Mouse (Mus musculus) myocyte (in vitro differentiated cells): ENCODE results near the gene Vwa5b1. TPM values are rescaled to one million over a fixed set of nuclear protein-coding genes. Genes with fewer than 3 reads are reported as not detected.

Experiments
- H3K27me3 ChIP-seq: one replicate; pipeline ENCODE4 v1.6.1; 2011; ENCODE audit not compliant: control insufficient read depth, insufficient read depth, insufficient read length
- H3K36me3 ChIP-seq: one replicate; pipeline ENCODE4 v1.6.1; 2011; ENCODE audit not compliant: control insufficient read depth, insufficient read depth
- H3K4me2 ChIP-seq: one replicate; pipeline ENCODE4 v1.6.1; 2011; ENCODE audit warnings: low read depth, control low read depth
- H3K4me3 ChIP-seq: one replicate; pipeline ENCODE4 v1.5.1; 2011; ENCODE audit warnings: mild to moderate bottlenecking, control low read depth, moderate library complexity
- H3K79me2 ChIP-seq: one replicate; pipeline ENCODE4 v1.6.1; 2011; ENCODE audit not compliant: control insufficient read depth, insufficient read depth
- H3ac ChIP-seq: one replicate; pipeline ENCODE4 v1.6.1; 2011; ENCODE audit not compliant: control insufficient read depth, insufficient read length
- CEBPB ChIP-seq: IDR thresholded peaks from 2 replicates; pipeline ENCODE4 v1.6.1; 2011; ENCODE audit warnings: mild to moderate bottlenecking, moderate library complexity; ENCODE audit not compliant: poor library complexity, insufficient read depth, severe bottlenecking
- E2F4 ChIP-seq: IDR thresholded peaks from one replicate; pipeline ENCODE4 v1.6.1; 2011; ENCODE audit warnings: mild to moderate bottlenecking, control low read depth, moderate library complexity; ENCODE audit not compliant: insufficient read depth
- MAX ChIP-seq: IDR thresholded peaks from one replicate; pipeline ENCODE4 v1.6.1; 2011; ENCODE audit warnings: low read depth, mild to moderate bottlenecking, control low read depth
- MYOD1 ChIP-seq, 3 experiments: IDR thresholded peaks; one replicate each; pipeline ENCODE4 v1.6.1; 2011; ENCODE audit warnings: control low read depth in 2 of 3, low read depth in 2 of 3, mild to moderate bottlenecking in 2 of 3, moderate library complexity in 1 of 3; ENCODE audit not compliant: insufficient read length in 2 of 3, control insufficient read depth in 1 of 3
- MYOG ChIP-seq, 3 experiments: IDR thresholded peaks; one replicate each; pipeline ENCODE4 v1.6.1; 2011; ENCODE audit warnings: control low read depth in 2 of 3, low read depth in 2 of 3, mild to moderate bottlenecking in 2 of 3; ENCODE audit not compliant: insufficient read length in 2 of 3, control insufficient read depth in 1 of 3, insufficient read depth in 1 of 3
- POLR2A ChIP-seq: IDR thresholded peaks from one replicate; pipeline ENCODE4 v1.6.1; 2011; ENCODE audit warnings: low read depth, mild to moderate bottlenecking, control low read depth, moderate library complexity; ENCODE audit not compliant: insufficient read length
- POLR2AphosphoS2 ChIP-seq: IDR thresholded peaks from one replicate; pipeline ENCODE4 v1.6.1; 2011; ENCODE audit warnings: low read depth, control low read depth; ENCODE audit not compliant: insufficient read length
- REST ChIP-seq: IDR thresholded peaks from one replicate; pipeline ENCODE4 v1.6.1; 2011; ENCODE audit warnings: mild to moderate bottlenecking, control low read depth, moderate library complexity; ENCODE audit not compliant: insufficient read depth, insufficient read length
- SRF ChIP-seq: IDR thresholded peaks from one replicate; pipeline ENCODE4 v1.6.1; 2011; ENCODE audit warnings: low read depth; ENCODE audit not compliant: control insufficient read depth, insufficient read length
- TCF12 ChIP-seq: IDR thresholded peaks from one replicate; pipeline ENCODE4 v1.6.1; 2011; ENCODE audit warnings: mild to moderate bottlenecking, control low read depth; ENCODE audit not compliant: poor library complexity, insufficient read depth, severe bottlenecking
- TCF3 ChIP-seq: IDR thresholded peaks from one replicate; pipeline ENCODE4 v1.6.1; 2011; ENCODE audit warnings: low read depth, control low read depth; ENCODE audit not compliant: insufficient read length
- USF1 ChIP-seq: IDR thresholded peaks from one replicate; pipeline ENCODE4 v1.6.1; 2011; ENCODE audit warnings: low read depth, mild to moderate bottlenecking, control low read depth, moderate library complexity
- polyA plus RNA-seq: library from polyadenylated mRNA; unstranded; fragments of >200 nt; fragmentation: generic; extraction: Trizol; gene quantifications from one replicate; pipeline ENCODE4 v1.2.1, GENCODE M21; 2012; ENCODE audit warnings: missing spikeins

The Vwa5b1 gene
- polyA plus RNA-seq, 1 experiment: not detected

- H3K27me3 ChIP-seq: peaks cover 15% of the 10 kb centered on the region
- no peak overlapping the region for H3K4me2 ChIP-seq
- H3K4me3 ChIP-seq: no peak overlapping the region
- H3K36me3 ChIP-seq: no peaks in the 10 kb centered on the region
- TF ChIP-seq CEBPB: no peak
- no peak for TF ChIP-seq E2F4
- no peak for TF ChIP-seq MYOD1 (IDR thresholded peaks at IDR 0.05; ENCODE audit: control insufficient read depth in 1 of 3, insufficient read length in 2 of 3, low read depth in 2 of 3)
- TF ChIP-seq POLR2A: no peak
- TF ChIP-seq TCF12: no peak
- TF ChIP-seq SRF: no peak
- no peaks in the 10 kb centered on the region for H3K79me2 ChIP-seq
- no peak overlapping the region for H3ac ChIP-seq
Observed at GRCm38 (mm10) chr4:138672160-138672559, 36.5 kb upstream of the Vwa5b1 start.

- H3K4me2 ChIP-seq: no peak overlapping the region
- no peak for TF ChIP-seq POLR2A
- TF ChIP-seq TCF3: no peak
- no peak for TF ChIP-seq SRF
- TF ChIP-seq CEBPB: no peak
- TF ChIP-seq MYOD1 (IDR thresholded peaks at IDR 0.05; ENCODE audit: control insufficient read depth in 1 of 3, insufficient read length in 2 of 3, low read depth in 2 of 3): no peak
- no peak for TF ChIP-seq USF1
Observed at GRCm38 (mm10) chr4:138670093-138670889, 34.6 kb upstream of the Vwa5b1 start.

GRCm38 (mm10) chr4:138666521-138666920 lies 30.8 kb upstream of the Vwa5b1 start:
- no peak overlapping the region for H3K4me3 ChIP-seq
- H3ac ChIP-seq: no peak overlapping the region
- TF ChIP-seq REST (no peak), E2F4 (no peak), MYOG (IDR thresholded peaks at IDR 0.05; ENCODE audit: control insufficient read depth in 1 of 3, insufficient read depth in 1 of 3, insufficient read length in 2 of 3, low read depth in 2 of 3) (no peak), TCF3 (no peak), CEBPB (no peak), USF1 (no peak)
- H3K79me2 ChIP-seq: no peaks in the 10 kb centered on the region
- H3K27me3 ChIP-seq: peaks cover 13% of the 10 kb centered on the region
- no peak overlapping the region for H3K4me2 ChIP-seq
- H3K36me3 ChIP-seq: no peaks in the 10 kb centered on the region

More at GRCm38 (mm10) chr4:138670093-138670889, 34.6 kb upstream of the Vwa5b1 start:
- no peak overlapping the region for H3ac ChIP-seq
- H3K27me3 ChIP-seq: peaks cover 15% of the 10 kb centered on the region
- no peaks in the 10 kb centered on the region for H3K36me3 ChIP-seq
- no peak overlapping the region for H3K4me3 ChIP-seq
- no peaks in the 10 kb centered on the region for H3K79me2 ChIP-seq

- no peak for TF ChIP-seq SRF
- TF ChIP-seq TCF3: no peak
- Histone ChIP-seq H3K79me2 (no peaks in the 10 kb centered on the region), H3ac (no peak overlapping the region), H3K4me3 (no peak overlapping the region), H3K36me3 (no peaks in the 10 kb centered on the region), H3K27me3 (peaks cover 5% of the 10 kb centered on the region), H3K4me2 (no peak overlapping the region)
Observed at GRCm38 (mm10) chr4:138659936-138660602, 24.4 kb upstream of the Vwa5b1 start.

GRCm38 (mm10) chr4:138653056-138653455 lies 17.4 kb upstream of the Vwa5b1 start:
- Histone ChIP-seq H3K4me3 (no peak overlapping the region), H3K4me2 (no peak overlapping the region), H3K36me3 (no peaks in the 10 kb centered on the region), H3K79me2 (no peaks in the 10 kb centered on the region), H3K27me3 (no peaks in the 10 kb centered on the region), H3ac (no peak overlapping the region)
- no peak for TF ChIP-seq TCF12
- no peak for TF ChIP-seq CEBPB
- TF ChIP-seq REST: no peak
- TF ChIP-seq SRF: no peak
- TF ChIP-seq USF1: no peak
- TF ChIP-seq POLR2AphosphoS2: no peak
- no peak for TF ChIP-seq MYOD1 (IDR thresholded peaks at IDR 0.05; ENCODE audit: control insufficient read depth in 1 of 3, insufficient read length in 2 of 3, low read depth in 2 of 3)
- TF ChIP-seq E2F4: no peak
- TF ChIP-seq TCF3: no peak
- no peak for TF ChIP-seq POLR2A
- TF ChIP-seq MYOG (IDR thresholded peaks at IDR 0.05; ENCODE audit: control insufficient read depth in 1 of 3, insufficient read depth in 1 of 3, insufficient read length in 2 of 3, low read depth in 2 of 3): no peak
- TF ChIP-seq MAX: no peak
